Mouse (Mus musculus) limb, embryonic 12.5 days (tissue): Measurements from ENCODE around the gene Nkd1. TPM values are rescaled to one million over a fixed set of nuclear protein-coding genes. Genes with fewer than 3 reads are reported as not detected.
A peak's percentile ranks its signal among the peaks of the same experiment; 100 is the strongest.

Experiments
- ATAC-seq: fragments of 200-750 bp; cut with Nextera tagmentation; 2 replicates; pipeline ENCODE4 v1.8.0; 2017; ENCODE audit warnings: low read depth, moderate TSS enrichment; ENCODE audit not compliant: insufficient number of reproducible peaks, insufficient read depth, low FRiP score, low TSS enrichment
- H3K27ac ChIP-seq: fragments of 300-500 bp; sonication (generic); 2 replicates; pipeline ENCODE4 v1.5.1; 2016; ENCODE audit warnings: mild to moderate bottlenecking, moderate library complexity
- H3K27me3 ChIP-seq: fragments of 300-500 bp; sonication (generic); 2 replicates; pipeline ENCODE4 v1.6.1; 2016; ENCODE audit warnings: mild to moderate bottlenecking, moderate library complexity
- H3K36me3 ChIP-seq: fragments of 300-500 bp; sonication (generic); 2 replicates; pipeline ENCODE4 v1.6.1; 2016; ENCODE audit warnings: mild to moderate bottlenecking, moderate library complexity
- H3K4me1 ChIP-seq: fragments of 300-500 bp; sonication (generic); replicated peaks from 2 replicates; pipeline ENCODE4 v1.6.1; 2016
- H3K4me2 ChIP-seq: fragments of 300-500 bp; sonication (generic); 2 replicates; pipeline ENCODE4 v1.6.1; 2016; ENCODE audit warnings: mild to moderate bottlenecking, moderate library complexity
- H3K4me3 ChIP-seq: fragments of 300-500 bp; sonication (generic); replicated peaks from 2 replicates; pipeline ENCODE4 v1.5.1; 2016; ENCODE audit warnings: mild to moderate bottlenecking
- H3K9ac ChIP-seq: fragments of 300-500 bp; sonication (generic); replicated peaks from 2 replicates; pipeline ENCODE4 v1.6.1; 2016; ENCODE audit warnings: mild to moderate bottlenecking, moderate library complexity
- H3K9me3 ChIP-seq: fragments of 300-500 bp; sonication (generic); 2 replicates; pipeline ENCODE4 v1.6.1; 2016; ENCODE audit warnings: mild to moderate bottlenecking, moderate library complexity
- WGBS: fragments of 180-500 bp; shearing (Covaris S2); methylation state at CpG from one replicate; pipeline ENCODE4 v1.1.7; 2016; 5-methylcytosine and 5-hydroxymethylcytosine counted together
- polyA plus RNA-seq: library from polyadenylated mRNA; unstranded; fragments of >200 nt; fragmentation: Nextera tagmentation; extraction: Ambion mirVana; gene quantifications from 2 replicates; pipeline ENCODE4 v1.2.1, GENCODE M21; 2016

Gene Nkd1
- polyA plus RNA-seq, 1 experiment from 2014 or later = 64.0 TPM

DNA sequence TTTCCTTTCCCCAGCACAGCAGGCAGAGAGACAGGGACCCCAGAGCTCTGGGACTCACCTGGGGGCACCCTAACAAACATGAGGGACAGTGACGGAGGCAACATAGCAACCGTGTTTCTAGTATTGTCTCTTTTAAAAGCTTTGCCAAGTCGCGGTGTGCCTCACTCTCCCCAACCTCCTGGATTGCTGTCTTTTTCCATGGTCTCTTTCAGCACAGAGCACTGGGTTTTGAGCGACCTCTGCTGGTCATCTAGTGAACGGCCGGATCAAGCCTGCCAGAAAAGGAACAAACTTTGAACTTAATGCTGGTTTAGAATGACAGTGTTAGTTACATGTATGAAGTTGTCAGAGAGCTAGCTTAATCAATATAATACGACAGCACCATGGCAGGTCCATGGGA is 100.3 kb downstream of the Nkd1 start:
- H3K4me3 ChIP-seq = no peak overlapping the region
- no peak for ATAC-seq

DNA sequence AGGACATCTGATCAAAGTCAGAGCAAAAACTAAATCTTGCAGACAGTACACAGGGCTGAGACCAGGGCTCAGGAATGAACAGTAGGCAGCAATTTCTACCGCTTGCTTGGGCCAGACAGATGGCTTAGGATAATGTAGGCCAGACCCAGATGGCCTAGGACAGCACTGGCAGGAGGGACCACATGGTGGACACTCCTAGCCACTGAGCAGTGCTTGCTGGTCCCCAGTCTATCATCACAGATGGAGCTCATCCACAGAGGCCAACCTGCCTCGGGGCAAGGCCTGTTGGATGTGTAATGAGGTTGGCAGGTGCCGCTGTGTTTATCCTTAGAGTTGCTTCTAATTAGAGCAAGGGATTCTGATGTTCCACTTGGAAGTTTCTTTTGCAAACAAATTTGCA is 102.2 kb downstream of the Nkd1 start:
- H3K27me3 ChIP-seq = peaks cover 44% of the 10 kb centered on the region
- H3K36me3 ChIP-seq = no peaks in the 10 kb centered on the region
- no peak overlapping the region for H3K4me3 ChIP-seq
- H3K4me1 ChIP-seq = peaks cover 11% of the 10 kb centered on the region
- H3K9me3 ChIP-seq = no peaks in the 10 kb centered on the region; the same call in 1 of the 2 replicates
- no peak overlapping the region for H3K27ac ChIP-seq
- WGBS = 74% methylated on average over 3 of the region's 3 CpGs
- ATAC-seq = no peak
- H3K4me2 ChIP-seq = no peak overlapping the region
- H3K9ac ChIP-seq = no peak overlapping the region

More for the DNA sequence above, 100.3 kb downstream of the Nkd1 start:
- Histone ChIP-seq H3K27ac (no peak overlapping the region), H3K27me3 (peaks cover 27% of the 10 kb centered on the region; the same call in 1 of the 2 replicates), H3K9me3 (no peaks in the 10 kb centered on the region; the same call in 1 of the 2 replicates), H3K9ac (no peak overlapping the region), H3K4me2 (no peak overlapping the region), H3K4me1 (no peaks in the 10 kb centered on the region), H3K36me3 (no peaks in the 10 kb centered on the region)
- WGBS = 1% methylated on average over 8 of the region's 8 CpGs

DNA sequence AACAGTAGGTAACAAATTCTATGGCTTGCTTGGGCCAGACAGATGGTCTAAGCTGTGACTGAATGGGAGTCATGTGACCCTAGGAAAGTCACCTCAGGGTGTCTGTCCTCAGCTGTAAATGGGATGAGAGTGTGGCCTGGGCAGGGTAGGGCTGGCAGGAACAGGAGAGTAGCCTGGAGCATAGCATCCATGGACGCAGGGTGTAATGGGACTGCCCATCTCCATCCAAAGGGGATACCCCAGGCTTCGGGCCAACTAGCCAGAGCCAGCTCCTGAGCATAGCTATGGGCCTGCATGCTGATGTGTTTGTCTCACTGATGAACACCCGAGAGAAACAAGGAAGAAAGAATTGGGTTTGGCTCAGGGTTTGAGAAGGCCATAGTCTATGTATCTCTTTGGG is 103.1 kb downstream of the Nkd1 start:
- Histone ChIP-seq H3K4me2 (no peak overlapping the region), H3K4me3 (no peak overlapping the region), H3K27me3 (peaks cover 53% of the 10 kb centered on the region), H3K36me3 (no peaks in the 10 kb centered on the region), H3K27ac (no peak overlapping the region), H3K9me3 (no peaks in the 10 kb centered on the region; the same call in 1 of the 2 replicates), H3K4me1 (peaks cover 16% of the 10 kb centered on the region), H3K9ac (no peak overlapping the region)
- no peak for ATAC-seq
- WGBS = 89% methylated on average over 3 of the region's 3 CpGs

DNA sequence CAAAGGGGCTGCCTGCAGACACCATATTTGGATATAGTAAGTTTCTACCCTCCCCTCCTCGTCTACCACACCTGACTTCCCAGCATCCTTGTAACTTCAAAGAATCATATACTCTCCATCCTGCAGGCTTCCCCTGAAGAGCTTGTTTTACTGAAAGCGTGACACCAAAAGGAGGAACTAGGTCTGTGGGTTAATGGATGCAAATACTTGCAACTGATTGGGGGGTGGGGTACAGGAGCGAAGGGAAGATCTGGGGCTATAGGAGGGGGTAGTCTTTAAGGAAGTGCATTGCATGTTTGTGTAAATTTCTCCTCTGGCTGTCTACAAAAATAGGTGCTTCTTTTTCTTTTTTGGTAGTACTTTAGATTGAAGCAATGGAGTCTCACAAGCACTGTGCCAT is 105.3 kb downstream of the Nkd1 start:
- WGBS = 59% methylated on average over 3 of the region's 3 CpGs
- no peak overlapping the region for H3K4me2 ChIP-seq
- no peak overlapping the region for H3K27ac ChIP-seq
- peaks cover 48% of the 10 kb centered on the region for H3K27me3 ChIP-seq
- no peak overlapping the region for H3K9ac ChIP-seq
- no peak overlapping the region for H3K4me3 ChIP-seq
- ATAC-seq = no peak
- no peaks in the 10 kb centered on the region for H3K9me3 ChIP-seq
- H3K36me3 ChIP-seq = no peaks in the 10 kb centered on the region
- peaks cover 16% of the 10 kb centered on the region for H3K4me1 ChIP-seq

DNA sequence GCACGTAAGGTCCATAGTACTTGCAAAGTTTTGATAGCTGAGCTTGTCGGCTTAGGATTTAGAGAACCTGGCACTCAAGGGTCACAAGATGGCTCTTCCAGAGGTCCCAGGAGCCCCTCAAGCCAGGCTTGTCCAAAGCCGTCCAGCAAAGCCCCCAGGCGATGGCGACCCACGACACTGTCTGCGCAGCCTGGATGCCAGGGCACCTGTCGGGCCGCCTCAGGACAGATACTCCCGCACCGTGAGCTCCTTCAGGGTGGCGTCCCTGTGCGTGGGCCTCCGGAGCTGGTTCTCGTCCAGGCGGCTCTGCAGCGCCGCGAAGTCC is 105.7 kb downstream of the Nkd1 start:
- H3K9ac ChIP-seq = peak overlapping the region; percentile 63
- H3K27ac ChIP-seq = no peak overlapping the region
- H3K36me3 ChIP-seq = no peaks in the 10 kb centered on the region

DNA sequence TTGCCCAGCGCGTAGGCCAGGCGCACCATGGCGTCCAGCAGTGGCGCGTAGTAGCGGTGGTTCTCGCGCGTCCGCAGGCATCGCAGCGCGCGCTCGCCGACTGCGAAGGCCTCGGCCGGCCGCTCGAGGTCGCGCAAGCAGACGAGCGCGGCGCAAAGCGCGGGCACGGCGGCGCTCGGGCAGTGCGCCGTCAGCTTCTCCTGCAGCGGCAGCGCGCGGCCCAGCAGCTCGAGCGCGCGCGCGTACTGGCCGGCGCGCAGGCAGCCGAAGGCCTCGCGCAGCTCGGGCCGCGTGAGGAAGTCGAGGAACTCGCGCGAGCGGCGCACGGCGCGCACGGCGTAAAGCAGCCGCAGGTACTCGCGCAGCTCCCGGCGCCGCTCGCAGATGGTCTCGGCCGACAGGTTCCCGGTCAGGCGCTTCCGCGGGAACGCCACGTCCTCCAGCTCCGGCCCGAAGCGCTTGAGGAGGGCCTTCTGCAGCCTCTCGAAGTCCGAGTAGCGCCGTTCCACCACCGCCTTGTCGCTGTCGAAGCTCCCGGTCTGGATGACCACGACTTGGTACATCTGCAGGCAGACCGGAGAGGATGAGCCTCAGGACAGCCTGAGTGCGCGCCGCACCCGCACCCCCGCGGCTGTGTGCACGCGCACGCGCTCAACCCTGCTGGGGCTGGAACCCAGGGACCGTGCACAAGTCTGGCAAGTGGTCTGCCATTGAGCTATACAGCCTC is 106.3 kb downstream of the Nkd1 start:
- peak; percentile 70 for ATAC-seq
- H3K36me3 ChIP-seq = no peaks in the 10 kb centered on the region
- under 1% methylated on average over 105 of the region's 105 CpGs for WGBS
- peaks cover 16% of the 10 kb centered on the region for H3K4me1 ChIP-seq
- H3K4me2 ChIP-seq = peak overlapping the region; percentile 90
- H3K27ac ChIP-seq = peak overlapping the region; percentile 70
- no peaks in the 10 kb centered on the region for H3K9me3 ChIP-seq
- peak overlapping the region; percentile 63 for H3K9ac ChIP-seq
- H3K27me3 ChIP-seq = peaks cover 45% of the 10 kb centered on the region
- H3K4me3 ChIP-seq = peak overlapping the region; percentile 53

More for the DNA sequence above, 105.7 kb downstream of the Nkd1 start:
- peak overlapping the region; percentile 53 for H3K4me3 ChIP-seq
- peaks cover 47% of the 10 kb centered on the region for H3K27me3 ChIP-seq
- H3K4me1 ChIP-seq = peaks cover 16% of the 10 kb centered on the region
- H3K4me2 ChIP-seq = peak overlapping the region; percentile 90
- H3K9me3 ChIP-seq = no peaks in the 10 kb centered on the region
- ATAC-seq = no peak
- WGBS = 11% methylated on average over 19 of the region's 19 CpGs

DNA sequence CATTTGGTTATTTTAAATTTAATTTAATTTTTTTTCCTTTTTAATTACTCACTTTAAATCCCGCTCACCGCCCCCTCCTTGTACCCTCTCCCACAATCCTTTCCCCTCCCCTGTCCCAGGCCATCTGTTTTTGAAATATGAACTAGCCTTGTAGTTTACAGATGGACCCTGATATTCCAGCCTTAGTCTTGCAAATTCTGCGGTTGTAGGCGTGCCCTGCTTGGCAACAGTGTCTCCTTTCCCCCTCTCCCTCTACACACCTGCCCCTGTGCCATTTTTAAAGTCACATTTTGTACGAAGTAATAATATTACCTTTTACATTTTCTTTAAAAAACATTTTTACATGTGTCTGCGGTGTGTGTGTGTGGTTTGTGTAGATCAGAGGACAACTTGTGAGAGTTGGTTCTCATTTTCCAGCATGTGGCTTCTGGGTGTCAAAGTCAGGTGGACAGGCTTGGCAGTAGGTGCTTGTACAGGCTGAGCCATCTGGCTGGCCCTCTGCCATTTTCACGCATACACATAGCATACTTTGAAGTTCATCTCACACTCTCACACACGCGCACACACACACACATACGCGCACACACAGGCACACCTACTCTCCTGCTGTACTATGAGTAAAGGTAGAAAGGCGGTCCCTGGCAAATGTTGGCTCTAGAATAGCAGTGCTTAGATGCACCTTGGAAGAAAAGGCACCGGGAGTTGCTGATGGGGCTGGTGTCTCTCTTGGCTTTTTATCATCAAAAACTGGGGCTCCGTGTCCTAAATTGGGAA is 107.0 kb downstream of the Nkd1 start:
- peak overlapping the region; percentile 63 for H3K9ac ChIP-seq
- H3K27me3 ChIP-seq = peaks cover 45% of the 10 kb centered on the region
- H3K4me2 ChIP-seq = peak overlapping the region; percentile 90
- no peak overlapping the region for H3K27ac ChIP-seq
- no peak for ATAC-seq
- WGBS = 60% methylated on average over 14 of the region's 14 CpGs
- H3K9me3 ChIP-seq = no peaks in the 10 kb centered on the region
- H3K36me3 ChIP-seq = no peaks in the 10 kb centered on the region
- H3K4me3 ChIP-seq = peak overlapping the region; percentile 53
- H3K4me1 ChIP-seq = peaks cover 16% of the 10 kb centered on the region

DNA sequence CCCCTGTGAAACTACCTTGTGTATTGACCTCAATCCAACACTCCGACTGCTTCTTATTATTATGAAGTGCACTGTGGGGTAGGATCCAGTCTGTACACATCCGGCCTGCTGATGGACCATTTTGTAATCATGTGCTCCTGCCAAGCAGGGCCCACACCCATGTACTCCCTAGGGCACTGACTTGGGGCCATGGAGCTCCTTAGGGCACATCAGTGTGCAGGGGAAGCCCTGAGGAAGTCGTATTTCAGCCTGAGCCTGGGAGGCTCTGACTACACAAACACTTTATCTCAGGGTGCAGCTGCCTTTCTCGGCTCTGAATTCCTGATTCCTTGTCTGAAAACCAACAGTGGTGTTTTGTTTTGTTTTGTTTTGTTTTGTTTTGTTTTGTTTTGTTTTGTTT is 109.1 kb downstream of the Nkd1 start:
- H3K9me3 ChIP-seq = no peaks in the 10 kb centered on the region
- 88% methylated on average over 4 of the region's 4 CpGs for WGBS
- peaks cover 37% of the 10 kb centered on the region for H3K27me3 ChIP-seq
- H3K36me3 ChIP-seq = no peaks in the 10 kb centered on the region
- ATAC-seq = no peak
- no peak overlapping the region for H3K9ac ChIP-seq
- H3K4me3 ChIP-seq = no peak overlapping the region
- no peak overlapping the region for H3K27ac ChIP-seq
- no peak overlapping the region for H3K4me2 ChIP-seq
- peaks cover 16% of the 10 kb centered on the region for H3K4me1 ChIP-seq

DNA sequence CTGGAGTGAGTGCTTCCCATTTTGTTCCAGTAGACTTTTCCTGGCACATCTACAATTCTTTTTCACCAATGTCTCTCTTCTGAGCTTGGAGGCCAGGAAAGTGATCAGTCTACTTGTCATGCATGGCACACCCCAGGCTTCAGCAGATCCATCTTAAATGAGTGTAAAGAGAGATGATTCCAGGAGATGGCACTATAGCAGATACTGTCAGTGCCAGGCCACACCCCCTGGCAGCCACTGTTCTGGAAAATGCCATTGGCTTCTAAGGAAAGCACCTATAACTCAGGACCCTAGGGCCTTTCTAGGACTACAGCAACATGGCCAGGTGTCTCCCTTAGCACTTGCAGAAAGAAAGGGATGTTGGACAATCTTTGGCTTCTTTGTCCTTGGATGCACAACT is 109.9 kb downstream of the Nkd1 start:
- no peak for ATAC-seq
- Histone ChIP-seq H3K4me1 (peaks cover 16% of the 10 kb centered on the region), H3K9me3 (no peaks in the 10 kb centered on the region), H3K4me3 (no peak overlapping the region), H3K36me3 (no peaks in the 10 kb centered on the region), H3K9ac (no peak overlapping the region), H3K27ac (no peak overlapping the region), H3K4me2 (no peak overlapping the region), H3K27me3 (peaks cover 29% of the 10 kb centered on the region)

DNA sequence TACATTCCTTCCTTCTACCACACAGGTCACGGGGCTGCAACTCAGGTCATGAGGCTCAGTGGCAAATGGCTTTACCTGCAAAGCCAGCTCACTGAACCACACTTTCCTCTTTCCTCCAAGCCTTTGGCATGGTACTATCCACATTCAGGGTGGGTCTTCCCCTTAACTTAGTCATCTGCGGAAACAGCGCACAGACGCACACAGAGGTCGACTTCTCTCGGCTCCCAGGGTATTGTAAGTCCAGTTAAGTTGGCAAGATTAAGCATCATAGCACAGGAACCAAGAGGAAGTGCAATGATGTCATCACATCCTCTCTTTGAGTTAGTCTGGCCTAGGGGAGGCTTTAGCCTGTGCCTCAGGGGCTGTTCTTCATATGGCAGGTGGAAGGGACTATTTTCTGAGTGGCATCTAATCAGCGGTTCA is 112.2 kb downstream of the Nkd1 start:
- ATAC-seq = no peak
- 83% methylated on average over 6 of the region's 7 CpGs for WGBS
- Histone ChIP-seq H3K4me2 (no peak overlapping the region), H3K27me3 (peaks cover 9% of the 10 kb centered on the region), H3K9ac (no peak overlapping the region), H3K27ac (no peak overlapping the region), H3K9me3 (no peaks in the 10 kb centered on the region), H3K36me3 (no peaks in the 10 kb centered on the region), H3K4me3 (no peak overlapping the region), H3K4me1 (peaks cover 5% of the 10 kb centered on the region)

DNA sequence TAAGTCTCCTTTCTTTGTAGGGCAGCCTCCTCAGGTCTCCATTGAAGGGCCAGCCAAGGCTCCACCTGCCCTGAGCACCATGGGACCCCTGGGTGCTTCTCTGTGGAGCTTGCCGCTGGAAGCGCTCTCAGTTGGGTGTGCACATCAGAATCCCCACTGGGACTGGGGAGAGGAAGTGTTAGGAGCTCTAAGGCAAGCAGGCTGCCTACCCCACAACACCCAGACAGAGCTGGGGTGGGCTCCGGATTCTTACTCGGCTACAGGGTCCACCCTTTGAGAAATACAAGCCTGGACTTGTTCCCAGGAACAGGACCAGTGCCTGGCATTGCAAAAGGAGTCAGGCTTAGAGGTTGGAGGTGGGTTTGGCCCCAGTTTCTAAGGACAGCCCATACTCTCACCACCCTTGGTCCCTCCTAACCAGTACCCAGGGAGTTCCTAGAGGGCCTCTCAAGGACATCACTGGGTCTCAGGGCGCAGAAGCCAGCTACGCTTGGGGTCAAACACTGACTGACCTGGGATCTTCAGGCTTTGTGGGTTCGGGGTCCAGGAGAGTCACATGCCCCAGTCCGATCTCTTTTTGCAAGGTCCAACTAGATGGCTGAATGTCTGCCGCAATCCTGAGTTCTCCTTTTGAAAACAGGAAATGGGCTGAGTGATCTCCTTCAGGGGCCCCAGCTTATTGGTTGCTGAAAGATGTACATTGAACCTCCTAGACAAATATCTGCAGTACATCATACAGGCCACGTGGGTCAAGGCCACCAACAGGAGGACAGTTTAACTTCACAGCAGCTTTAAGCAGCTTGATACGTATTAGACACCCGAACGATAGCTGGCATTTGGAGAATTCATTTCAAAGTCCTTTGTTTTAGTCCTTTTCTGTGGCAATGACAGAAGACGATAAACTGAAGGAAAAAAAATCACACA is 114.6 kb downstream of the Nkd1 start, which contains the start of gene Snx20:
Gene Snx20, minus strand, starts transcription at position 655 of the 924 bp plus-strand sequence.
- Histone ChIP-seq H3K4me3 (no peak within 1 kb of the TSS), H3K27ac (no peak within 1 kb of the TSS)
- no peak for ATAC-seq

More for the DNA sequence above, 114.6 kb downstream of the Nkd1 start, which contains the start of gene Snx20:
- Histone ChIP-seq H3K4me1 (no peaks in the 10 kb centered on the region), H3K9ac (no peak within 1 kb of the TSS), H3K4me2 (no peak within 1 kb of the TSS), H3K36me3 (no peaks in the 10 kb centered on the region), H3K27me3 (no peaks in the 10 kb centered on the region), H3K9me3 (no peaks in the 10 kb centered on the region)
- 84% methylated on average over 14 of the region's 14 CpGs for WGBS
